Mouse (Mus musculus): ENCODE results near the gene Gm12845. TPM values are rescaled to one million over a fixed set of nuclear protein-coding genes. Genes with fewer than 3 reads are reported as not detected.
A peak's percentile ranks its signal among the peaks of the same experiment; 100 is the strongest.
"Not testable (repeated sequence)": the region's sequence is repeated elsewhere in the genome, so short reads cannot be mapped to it uniquely, and the experiment has no call there.

Gm12845 gene
- total and polyA plus RNA-seq, 2 experiments, result not detected

- Histone ChIP-seq H3K36me3 (ENCODE audit: control insufficient read depth, insufficient read depth, low read length) (no peaks in the 10 kb centered on the region), H3K4me3 (ENCODE audit: insufficient read depth, low read depth, low read length) (no peak overlapping the region), H3K79me2 (ENCODE audit: control insufficient read depth, insufficient read depth, low read length) (no peaks in the 10 kb centered on the region), H3K4me1 (ENCODE audit: control insufficient read depth, insufficient read depth, low read length) (no peaks in the 10 kb centered on the region), H3K27ac (replicated peaks; ENCODE audit: insufficient read depth, low read depth, low read length) (no peak overlapping the region), H3K9ac (ENCODE audit: low read depth, low read length) (no peak overlapping the region), H3K27me3 (ENCODE audit: control insufficient read depth, insufficient read depth, low read length) (no peaks in the 10 kb centered on the region)
- DNase-seq (ENCODE audit: extremely low read depth, low read depth, low spot score), result no peak
- TF ChIP-seq CTCF (IDR thresholded peaks at IDR 0.05; ENCODE audit: low read depth, low read length) (no peak), POLR2A (IDR thresholded peaks at IDR 0.05; ENCODE audit: extremely low read depth, insufficient read depth, low read length) (no peak)
- WGBS, result 79% methylated on average over 6 of the region's 6 CpGs
Measured at GRCm38 (mm10) chr4:117713303-117714098, 10.7 kb upstream of the Gm12845 start.

DNA sequence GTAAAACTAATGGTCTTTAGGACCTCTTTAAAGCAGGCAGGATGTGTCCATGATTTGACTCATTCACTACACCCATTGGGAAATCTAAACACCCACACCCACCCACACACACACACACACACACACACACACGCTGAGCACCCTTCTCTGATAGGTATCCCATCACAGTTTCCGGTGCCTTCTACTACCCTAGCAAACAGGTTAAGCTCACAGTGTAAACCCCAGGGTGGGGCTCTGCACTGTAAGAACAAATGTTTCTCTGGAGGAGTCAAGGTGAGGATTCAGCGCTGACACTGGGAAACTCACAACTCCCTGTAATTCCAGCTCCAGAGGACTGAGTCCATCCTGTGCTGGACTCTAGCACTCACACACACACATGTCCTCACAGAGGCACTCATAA is 7.7 kb downstream of the Gm12845 start:
- DNase-seq (ENCODE audit: extremely low read depth, low read depth, low spot score), result no peak
- WGBS, result 77% methylated on average over 3 of the region's 3 CpGs
- no peaks in the 10 kb centered on the region for H3K27me3 ChIP-seq (ENCODE audit: control insufficient read depth, insufficient read depth, low read length)
- TF ChIP-seq POLR2A (IDR thresholded peaks at IDR 0.05; ENCODE audit: extremely low read depth, insufficient read depth, low read length), result no peak
- TF ChIP-seq CTCF (IDR thresholded peaks at IDR 0.05; ENCODE audit: low read depth, low read length), result no peak
- H3K9ac ChIP-seq (ENCODE audit: low read depth, low read length), result no peak overlapping the region
- no peaks in the 10 kb centered on the region for H3K36me3 ChIP-seq (ENCODE audit: control insufficient read depth, insufficient read depth, low read length)
- no peaks in the 10 kb centered on the region for H3K79me2 ChIP-seq (ENCODE audit: control insufficient read depth, insufficient read depth, low read length)
- H3K27ac ChIP-seq (replicated peaks; ENCODE audit: insufficient read depth, low read depth, low read length), result no peak overlapping the region
- no peak overlapping the region for H3K4me3 ChIP-seq (ENCODE audit: insufficient read depth, low read depth, low read length)
- no peaks in the 10 kb centered on the region for H3K4me1 ChIP-seq (ENCODE audit: control insufficient read depth, insufficient read depth, low read length)

DNA sequence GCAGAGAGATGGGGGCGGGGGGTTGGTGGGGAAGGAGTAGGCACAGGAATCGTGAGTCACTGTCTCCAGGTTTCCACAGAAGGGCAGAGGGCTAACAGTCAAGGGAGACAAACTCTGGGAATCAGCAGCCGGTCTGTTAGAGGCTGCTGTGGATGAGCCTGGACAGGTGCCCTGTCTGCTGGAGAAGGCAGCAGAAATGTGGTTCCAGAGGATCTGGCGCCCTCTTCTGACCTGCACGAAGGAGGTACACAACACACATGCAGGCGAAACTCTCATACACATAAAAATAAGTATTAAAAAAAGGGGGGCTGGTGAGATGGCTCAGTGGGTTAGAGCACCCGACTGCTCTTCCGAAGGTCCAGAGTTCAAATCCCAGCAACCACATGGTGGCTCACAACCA is 13.3 kb downstream of the Gm12845 start:
- WGBS, result 66% methylated on average over 8 of the region's 8 CpGs
- TF ChIP-seq POLR2A (IDR thresholded peaks at IDR 0.05; ENCODE audit: extremely low read depth, insufficient read depth, low read length) (no peak), CTCF (IDR thresholded peaks at IDR 0.05; ENCODE audit: low read depth, low read length) (peak; percentile 61)
- H3K36me3 ChIP-seq (ENCODE audit: control insufficient read depth, insufficient read depth, low read length), result no peaks in the 10 kb centered on the region
- H3K27me3 ChIP-seq (ENCODE audit: control insufficient read depth, insufficient read depth, low read length), result no peaks in the 10 kb centered on the region
- H3K27ac ChIP-seq (replicated peaks; ENCODE audit: insufficient read depth, low read depth, low read length), result no peak overlapping the region
- no peaks in the 10 kb centered on the region for H3K4me1 ChIP-seq (ENCODE audit: control insufficient read depth, insufficient read depth, low read length)
- no peak overlapping the region for H3K4me3 ChIP-seq (ENCODE audit: insufficient read depth, low read depth, low read length)
- H3K9ac ChIP-seq (ENCODE audit: low read depth, low read length), result no peak overlapping the region
- no peaks in the 10 kb centered on the region for H3K79me2 ChIP-seq (ENCODE audit: control insufficient read depth, insufficient read depth, low read length)
- peak; percentile 19 for DNase-seq (ENCODE audit: extremely low read depth, low read depth, low spot score)

GRCm38 (mm10) chr4:117752469-117752868 is 28.3 kb downstream of the Gm12845 start:
- not testable (repeated sequence) for H3K4me3 ChIP-seq (ENCODE audit: insufficient read depth, low read depth, low read length); H3K9ac ChIP-seq (ENCODE audit: low read depth, low read length); H3K79me2 ChIP-seq (ENCODE audit: control insufficient read depth, insufficient read depth, low read length); H3K27me3 ChIP-seq (ENCODE audit: control insufficient read depth, insufficient read depth, low read length); H3K4me1 ChIP-seq (ENCODE audit: control insufficient read depth, insufficient read depth, low read length); H3K36me3 ChIP-seq (ENCODE audit: control insufficient read depth, insufficient read depth, low read length)
- DNase-seq (ENCODE audit: extremely low read depth, low read depth, low spot score), result peak; percentile 86
- WGBS, result 19% methylated on average over 5 of the region's 5 CpGs
- H3K27ac ChIP-seq (replicated peaks; ENCODE audit: insufficient read depth, low read depth, low read length), result peak overlapping the region; percentile 54

- Histone ChIP-seq H3K36me3 (ENCODE audit: control insufficient read depth, insufficient read depth, low read length) (no peaks in the 10 kb centered on the region), H3K4me1 (ENCODE audit: control insufficient read depth, insufficient read depth, low read length) (no peaks in the 10 kb centered on the region), H3K79me2 (ENCODE audit: control insufficient read depth, insufficient read depth, low read length) (no peaks in the 10 kb centered on the region), H3K4me3 (ENCODE audit: insufficient read depth, low read depth, low read length) (no peak overlapping the region), H3K27me3 (ENCODE audit: control insufficient read depth, insufficient read depth, low read length) (no peaks in the 10 kb centered on the region), H3K27ac (replicated peaks; ENCODE audit: insufficient read depth, low read depth, low read length) (no peak overlapping the region), H3K9ac (ENCODE audit: low read depth, low read length) (no peak overlapping the region)
- DNase-seq (ENCODE audit: extremely low read depth, low read depth, low spot score), result no peak
- TF ChIP-seq CTCF (IDR thresholded peaks at IDR 0.05; ENCODE audit: low read depth, low read length), result no peak
- TF ChIP-seq POLR2A (IDR thresholded peaks at IDR 0.05; ENCODE audit: extremely low read depth, insufficient read depth, low read length), result no peak
- WGBS, result 95% methylated on average over 5 of the region's 5 CpGs
Measured at GRCm38 (mm10) chr4:117760151-117760550, 35.9 kb downstream of the Gm12845 start.

DNA sequence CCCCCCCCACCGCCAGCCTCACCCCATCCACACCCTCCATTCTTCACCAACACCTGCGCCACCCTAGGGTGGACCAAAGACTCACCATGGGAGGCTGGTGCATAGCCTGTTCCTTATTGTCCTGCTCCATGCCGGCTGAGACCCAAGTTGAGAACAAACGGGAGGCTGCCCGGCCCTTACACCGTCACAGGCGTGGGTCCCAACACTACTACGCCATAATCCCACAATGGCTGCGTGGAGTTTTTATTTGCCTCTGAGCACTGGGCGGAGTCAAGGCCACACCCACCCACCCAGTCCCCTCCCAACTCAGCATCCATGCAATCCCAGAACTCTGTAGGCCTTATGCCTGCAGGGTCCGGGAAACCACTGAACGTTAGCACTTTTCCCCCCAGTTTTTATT is 41.2 kb downstream of the Gm12845 start, which contains the start of gene Klf17:
TSS of gene Klf17 (minus strand) at position 233 of the 400 bp plus-strand sequence.
- DNase-seq (ENCODE audit: extremely low read depth, low read depth, low spot score), result no peak
- no peak within 1 kb of the TSS for H3K9ac ChIP-seq (ENCODE audit: low read depth, low read length)
- TF ChIP-seq CTCF (IDR thresholded peaks at IDR 0.05; ENCODE audit: low read depth, low read length) (no peak), POLR2A (IDR thresholded peaks at IDR 0.05; ENCODE audit: extremely low read depth, insufficient read depth, low read length) (no peak)
- no peaks in the 10 kb centered on the region for H3K36me3 ChIP-seq (ENCODE audit: control insufficient read depth, insufficient read depth, low read length)
- no peaks in the 10 kb centered on the region for H3K27me3 ChIP-seq (ENCODE audit: control insufficient read depth, insufficient read depth, low read length)
- 79% methylated on average over 11 of the region's 12 CpGs for WGBS
- H3K79me2 ChIP-seq (ENCODE audit: control insufficient read depth, insufficient read depth, low read length), result no peaks in the 10 kb centered on the region
- no peak within 1 kb of the TSS for H3K4me3 ChIP-seq (ENCODE audit: insufficient read depth, low read depth, low read length)
- H3K27ac ChIP-seq (replicated peaks; ENCODE audit: insufficient read depth, low read depth, low read length), result no peak within 1 kb of the TSS
- H3K4me1 ChIP-seq (ENCODE audit: control insufficient read depth, insufficient read depth, low read length), result no peaks in the 10 kb centered on the region

Measured in liver, adult 2 months (tissue).